Mouse (Mus musculus) stomach, postnatal 0 days (tissue): ENCODE measurements around the gene Cfap206. TPM values are rescaled to one million over a fixed set of nuclear protein-coding genes. Genes with fewer than 3 reads are reported as not detected.

Source experiments
- ATAC-seq: fragments of 200-750 bp; cut with Nextera tagmentation; 2 replicates; pipeline ENCODE4 v1.8.0; 2017; ENCODE audit not compliant: low FRiP score, low TSS enrichment
- DNase-seq: peaks from one replicate; pipeline ENCODE4 v3.0.0-alpha.2; 2016; ENCODE audit warnings: low spot score
- H3K27ac ChIP-seq: fragments of 300-500 bp; sonication (generic); replicated peaks from 2 replicates; pipeline ENCODE4 v1.5.1; 2014; ENCODE audit warnings: mild to moderate bottlenecking, control low read depth
- H3K27me3 ChIP-seq: fragments of 300-500 bp; sonication (generic); 2 replicates; pipeline ENCODE4 v1.6.1; 2014; ENCODE audit warnings: low read length; ENCODE audit not compliant: control insufficient read depth, insufficient read depth
- H3K36me3 ChIP-seq: fragments of 300-500 bp; sonication (generic); 2 replicates; pipeline ENCODE4 v1.6.1; 2014; ENCODE audit warnings: low read length, mixed read lengths; ENCODE audit not compliant: control insufficient read depth, insufficient read depth
- H3K4me1 ChIP-seq: fragments of 300-500 bp; sonication (generic); replicated peaks from 2 replicates; pipeline ENCODE4 v1.6.1; 2014; ENCODE audit warnings: antibody characterized with exemption; ENCODE audit not compliant: control insufficient read depth, insufficient read depth
- H3K4me2 ChIP-seq: fragments of 300-500 bp; sonication (generic); replicated peaks from 2 replicates; pipeline ENCODE4 v1.6.1; 2014; ENCODE audit warnings: low read depth, mild to moderate bottlenecking, control low read depth, moderate library complexity
- H3K4me3 ChIP-seq: fragments of 300-500 bp; sonication (generic); 2 replicates; pipeline ENCODE4 v1.5.1; 2014; ENCODE audit warnings: low read depth, low read length, control low read depth
- H3K9ac ChIP-seq: fragments of 300-500 bp; sonication (generic); 2 replicates; pipeline ENCODE4 v1.6.1; 2014; ENCODE audit warnings: mild to moderate bottlenecking, low read length, control low read depth, mixed read lengths
- H3K9me3 ChIP-seq: fragments of 300-500 bp; sonication (generic); 2 replicates; pipeline ENCODE4 v1.6.1; 2016; ENCODE audit warnings: low read length; ENCODE audit not compliant: control insufficient read depth
- CTCF ChIP-seq: IDR thresholded peaks from 2 replicates; pipeline ENCODE4 v1.5.1; 2016; ENCODE audit warnings: antibody characterized with exemption, low read depth, mild to moderate bottlenecking, moderate library complexity
- EP300 ChIP-seq: optimal IDR thresholded peaks from 2 replicates; pipeline ENCODE3; 2016; ENCODE audit warnings: antibody characterized with exemption
- WGBS: fragments of 180-500 bp; shearing (Covaris S2); extraction: QIAGEN DNeasy Blood & Tissue Kit; methylation state at CpG from one replicate; pipeline ENCODE4 v1.1.7; 2014; 5-methylcytosine and 5-hydroxymethylcytosine counted together
- polyA plus RNA-seq: library from polyadenylated mRNA; unstranded; fragments of >200 nt; fragmentation: Nextera tagmentation; extraction: Ambion mirVana; gene quantifications from 2 replicates; pipeline ENCODE4 v1.2.1, GENCODE M21; 2015

The Cfap206 gene
- polyA plus RNA-seq, 1 experiment from 2014 or later, result 0.59 TPM

- Histone ChIP-seq H3K27ac (no peak overlapping the region), H3K9ac (no peak overlapping the region), H3K9me3 (no peaks in the 10 kb centered on the region), H3K4me1 (no peaks in the 10 kb centered on the region), H3K36me3 (peaks cover 29% of the 10 kb centered on the region), H3K4me3 (no peak overlapping the region), H3K27me3 (no peaks in the 10 kb centered on the region), H3K4me2 (no peak overlapping the region)
- TF ChIP-seq EP300 (no peak), CTCF (no peak)
- ATAC-seq (peak; percentile 89), DNase-seq (peak; percentile 25)
- WGBS, result 83% methylated on average over 6 of the region's 6 CpGs
Observed at GRCm38 (mm10) chr4:34661927-34662326, 68.1 kb downstream of the Cfap206 start.

- H3K4me3 ChIP-seq, result no peak overlapping the region
- no peak for TF ChIP-seq CTCF
- TF ChIP-seq EP300, result no peak
- WGBS, result 94% methylated on average over 2 of the region's 2 CpGs
- H3K4me2 ChIP-seq, result no peak overlapping the region
- peaks cover 31% of the 10 kb centered on the region for H3K36me3 ChIP-seq
- no peak overlapping the region for H3K9ac ChIP-seq
- ATAC-seq, result peak; percentile 55
- DNase-seq, result no peak
- no peaks in the 10 kb centered on the region for H3K27me3 ChIP-seq
- no peaks in the 10 kb centered on the region for H3K4me1 ChIP-seq
- no peaks in the 10 kb centered on the region for H3K9me3 ChIP-seq
- no peak overlapping the region for H3K27ac ChIP-seq
Observed at GRCm38 (mm10) chr4:34661514-34661913, 68.5 kb downstream of the Cfap206 start.

GRCm38 (mm10) chr4:34659012-34659411 is 71.0 kb downstream of the Cfap206 start:
- no peak overlapping the region for H3K9ac ChIP-seq
- no peak overlapping the region for H3K27ac ChIP-seq
- TF ChIP-seq CTCF, result no peak
- no peak for TF ChIP-seq EP300
- no peaks in the 10 kb centered on the region for H3K27me3 ChIP-seq
- WGBS, result 85% methylated on average over 2 of the region's 2 CpGs
- peak; percentile 73 for ATAC-seq
- H3K4me1 ChIP-seq, result no peaks in the 10 kb centered on the region
- H3K9me3 ChIP-seq, result no peaks in the 10 kb centered on the region
- H3K4me3 ChIP-seq, result no peak overlapping the region
- DNase-seq, result peak; percentile 47
- peaks cover 33% of the 10 kb centered on the region for H3K36me3 ChIP-seq
- no peak overlapping the region for H3K4me2 ChIP-seq

GRCm38 (mm10) chr4:34656101-34656500 is 73.9 kb downstream of the Cfap206 start:
- WGBS, result 96% methylated on average over 10 of the region's 10 CpGs
- TF ChIP-seq CTCF (no peak), EP300 (no peak)
- no peaks in the 10 kb centered on the region for H3K27me3 ChIP-seq
- H3K4me3 ChIP-seq, result no peak overlapping the region
- DNase-seq (no peak), ATAC-seq (no peak)
- no peaks in the 10 kb centered on the region for H3K4me1 ChIP-seq
- peaks cover 23% of the 10 kb centered on the region for H3K36me3 ChIP-seq
- H3K27ac ChIP-seq, result no peak overlapping the region
- no peaks in the 10 kb centered on the region for H3K9me3 ChIP-seq
- no peak overlapping the region for H3K4me2 ChIP-seq
- H3K9ac ChIP-seq, result no peak overlapping the region

GRCm38 (mm10) chr4:34653179-34653578 is 76.8 kb downstream of the Cfap206 start:
- no peaks in the 10 kb centered on the region for H3K9me3 ChIP-seq
- no peak overlapping the region for H3K4me2 ChIP-seq
- no peak overlapping the region for H3K27ac ChIP-seq
- no peak for DNase-seq
- H3K4me3 ChIP-seq, result no peak overlapping the region
- no peak overlapping the region for H3K9ac ChIP-seq
- ATAC-seq, result 0 out of 2 replicates have a peak, but pooled peaks have one; percentile 53
- H3K36me3 ChIP-seq, result peaks cover 24% of the 10 kb centered on the region
- no peaks in the 10 kb centered on the region for H3K4me1 ChIP-seq
- no peak for TF ChIP-seq EP300
- WGBS, result 85% methylated on average over 7 of the region's 7 CpGs
- H3K27me3 ChIP-seq, result no peaks in the 10 kb centered on the region

- no peaks in the 10 kb centered on the region for H3K4me1 ChIP-seq
- DNase-seq (no peak), ATAC-seq (no peak)
- TF ChIP-seq CTCF (no peak), EP300 (no peak)
- H3K4me2 ChIP-seq, result no peak overlapping the region
- no peaks in the 10 kb centered on the region for H3K27me3 ChIP-seq
- H3K9me3 ChIP-seq, result no peaks in the 10 kb centered on the region
- H3K27ac ChIP-seq, result no peak overlapping the region
- H3K36me3 ChIP-seq, result peaks cover 26% of the 10 kb centered on the region
- no peak overlapping the region for H3K9ac ChIP-seq
- H3K4me3 ChIP-seq, result no peak overlapping the region
Observed at GRCm38 (mm10) chr4:34644779-34645178, 85.2 kb downstream of the Cfap206 start.
